Mouse (Mus musculus) E14TG2a.4 (cell line): Measurements from ENCODE around the gene Olfr427.
A peak's percentile ranks its signal among the peaks of the same experiment; 100 is the strongest.

Experiments
- H3K27me3 ChIP-seq: 2 replicates; pipeline ENCODE4 v1.6.1; 2014; ENCODE audit warnings: low read length, control low read depth; ENCODE audit not compliant: insufficient read depth
- H3K36me3 ChIP-seq: 2 replicates; pipeline ENCODE4 v1.6.1; 2014; ENCODE audit warnings: low read length, control low read depth; ENCODE audit not compliant: insufficient read depth
- H3K4me1 ChIP-seq: replicated peaks from 2 replicates; pipeline ENCODE4 v1.6.1; 2014; ENCODE audit warnings: low read depth, low read length, control low read depth
- H3K4me3 ChIP-seq: replicated peaks from 2 replicates; pipeline ENCODE4 v1.5.1; 2014; ENCODE audit warnings: mild to moderate bottlenecking, low read length
- H3K9me3 ChIP-seq: 2 replicates; pipeline ENCODE4 v1.6.1; 2014; ENCODE audit warnings: low read length, control low read depth
- CTCF ChIP-seq: conservative IDR thresholded peaks from 2 replicates; pipeline ENCODE4 v1.5.1; 2014; ENCODE audit warnings: low read length
- NANOG ChIP-seq: IDR thresholded peaks from 2 replicates; pipeline ENCODE4 v1.6.1; 2014; ENCODE audit warnings: borderline replicate concordance, low read length, mixed read lengths
- POU5F1 ChIP-seq: IDR thresholded peaks from 2 replicates; pipeline ENCODE4 v1.6.1; 2014; ENCODE audit warnings: low read length, borderline replicate concordance

Olfr427 gene

GRCm38 (mm10) chr1:174084031-174084430, 12.7 kb upstream of the Olfr427 start, which contains the start of gene Olfr429:
TSS of gene Olfr429 (plus strand) at chr1:174084331.
- TF ChIP-seq POU5F1 (no peak), CTCF (no peak), NANOG (no peak)
- no peak within 1 kb of the TSS for H3K4me3 ChIP-seq
- no peaks in the 10 kb centered on the region for H3K27me3 ChIP-seq
- H3K4me1 ChIP-seq: no peaks in the 10 kb centered on the region
- H3K9me3 ChIP-seq: peaks cover 2% of the 10 kb centered on the region; the same call in 1 of the 2 replicates
- H3K36me3 ChIP-seq: no peaks in the 10 kb centered on the region

DNA sequence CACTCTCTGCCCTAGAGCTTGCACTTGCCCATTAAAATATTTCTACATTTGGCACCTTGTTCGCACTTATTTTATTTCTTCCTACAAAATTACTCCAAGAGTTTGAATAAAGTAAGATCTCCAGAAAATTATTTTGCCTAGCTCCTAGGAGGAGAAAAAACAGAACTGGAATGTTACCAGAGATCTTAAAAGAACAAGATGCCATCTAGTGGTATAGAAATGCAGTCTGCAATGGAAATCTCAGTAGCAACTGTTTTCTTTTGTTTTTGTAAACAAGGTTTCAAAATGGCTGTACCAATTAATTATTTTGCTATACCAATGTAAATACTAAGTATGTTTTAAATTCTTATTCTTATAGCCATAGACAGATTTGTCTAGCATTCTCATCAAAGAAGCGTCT, 7.0 kb downstream of the Olfr427 start:
- H3K27me3 ChIP-seq: no peaks in the 10 kb centered on the region
- TF ChIP-seq CTCF: peak; percentile 21; the same call in 1 of the 2 replicates
- no peak for TF ChIP-seq NANOG
- no peak for TF ChIP-seq POU5F1
- no peaks in the 10 kb centered on the region for H3K4me1 ChIP-seq
- H3K4me3 ChIP-seq: no peak overlapping the region
- H3K36me3 ChIP-seq: no peaks in the 10 kb centered on the region
- H3K9me3 ChIP-seq: no peaks in the 10 kb centered on the region

DNA sequence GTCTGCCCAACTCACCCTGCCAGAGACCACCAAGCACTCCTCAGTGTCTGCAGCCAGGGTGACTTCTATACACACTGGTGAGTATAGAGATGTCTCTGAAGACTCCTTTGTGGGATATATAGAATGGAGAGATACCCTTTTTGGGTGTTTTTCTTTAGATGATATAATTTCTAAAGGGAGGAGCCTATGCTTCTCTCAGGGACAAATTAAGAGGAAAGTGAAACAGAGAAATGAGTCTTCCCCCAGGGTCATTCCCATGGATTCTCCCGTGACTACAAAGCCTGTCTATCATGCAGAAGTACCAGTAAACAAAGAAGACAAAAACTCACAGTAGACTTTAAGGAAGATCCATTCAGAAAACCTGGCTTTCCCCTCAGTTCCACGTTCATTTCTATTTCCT, 24.4 kb downstream of the Olfr427 start, which contains the start of gene Olfr231:
TSS of gene Olfr231 (minus strand) at position 101 of the 400 bp plus-strand sequence.
- TF ChIP-seq POU5F1 (no peak), NANOG (no peak), CTCF (no peak)
- Histone ChIP-seq H3K4me3 (no peak within 1 kb of the TSS), H3K9me3 (no peaks in the 10 kb centered on the region), H3K27me3 (no peaks in the 10 kb centered on the region), H3K36me3 (no peaks in the 10 kb centered on the region), H3K4me1 (no peaks in the 10 kb centered on the region)

GRCm38 (mm10) chr1:174131217-174131616, 34.5 kb downstream of the Olfr427 start, which contains the start of gene Olfr424:
TSS of gene Olfr424 (plus strand) at chr1:174131517.
- TF ChIP-seq POU5F1: no peak
- H3K4me1 ChIP-seq: no peaks in the 10 kb centered on the region
- H3K9me3 ChIP-seq: no peaks in the 10 kb centered on the region
- no peak within 1 kb of the TSS for H3K4me3 ChIP-seq
- H3K27me3 ChIP-seq: no peaks in the 10 kb centered on the region
- no peaks in the 10 kb centered on the region for H3K36me3 ChIP-seq

DNA sequence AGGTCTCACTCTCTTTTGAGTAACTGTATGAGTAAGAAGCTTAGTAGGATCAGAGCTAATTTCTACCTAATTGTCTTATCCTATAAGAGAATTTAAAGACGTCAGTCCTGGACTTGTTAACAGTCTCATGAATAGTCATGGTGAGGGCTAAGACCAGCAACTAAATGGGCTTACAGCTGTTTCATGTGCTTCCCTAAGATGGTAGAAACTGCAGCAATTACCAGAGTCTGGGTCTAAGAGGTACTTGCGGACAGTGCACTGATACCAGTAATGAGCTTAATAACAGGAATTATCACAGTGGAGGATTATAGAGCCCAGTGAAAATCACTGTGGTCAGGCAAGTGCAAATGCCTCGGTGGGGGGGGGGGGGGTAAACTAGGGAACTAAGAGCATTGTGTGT, 35.3 kb downstream of the Olfr427 start:
- Histone ChIP-seq H3K9me3 (no peaks in the 10 kb centered on the region), H3K4me1 (no peaks in the 10 kb centered on the region), H3K27me3 (no peaks in the 10 kb centered on the region), H3K36me3 (no peaks in the 10 kb centered on the region), H3K4me3 (no peak overlapping the region)
- no peak for TF ChIP-seq POU5F1
- TF ChIP-seq CTCF: no peak
- TF ChIP-seq NANOG: no peak

- Histone ChIP-seq H3K27me3 (no peaks in the 10 kb centered on the region), H3K9me3 (no peaks in the 10 kb centered on the region), H3K36me3 (no peaks in the 10 kb centered on the region), H3K4me3 (no peak overlapping the region), H3K4me1 (no peaks in the 10 kb centered on the region)
- TF ChIP-seq CTCF (no peak), POU5F1 (no peak), NANOG (no peak)
Observed at GRCm38 (mm10) chr1:174141384-174141783, 44.7 kb downstream of the Olfr427 start.

DNA sequence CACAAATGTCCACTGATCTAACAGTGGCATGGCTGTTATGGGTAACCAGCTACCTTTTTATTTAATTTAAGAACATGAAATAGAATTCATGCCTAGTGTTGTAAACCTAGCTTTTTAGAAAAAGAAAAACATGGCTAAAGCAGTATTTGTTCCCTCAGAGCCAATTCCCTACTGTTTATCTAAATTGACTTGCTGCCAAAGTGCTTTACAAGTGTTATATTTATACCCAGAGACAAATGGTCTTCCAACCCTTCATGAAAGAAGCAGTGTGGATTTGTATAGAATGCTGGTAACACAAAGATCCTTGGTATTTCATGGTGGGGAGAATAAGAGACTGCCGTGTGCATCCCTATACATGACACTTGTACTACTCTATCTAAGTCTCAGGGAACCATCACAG, 50.0 kb downstream of the Olfr427 start:
- Histone ChIP-seq H3K36me3 (no peaks in the 10 kb centered on the region), H3K27me3 (no peaks in the 10 kb centered on the region), H3K4me3 (no peak overlapping the region), H3K4me1 (no peaks in the 10 kb centered on the region), H3K9me3 (no peaks in the 10 kb centered on the region)
- no peak for TF ChIP-seq POU5F1
- TF ChIP-seq NANOG: no peak
- TF ChIP-seq CTCF: no peak

DNA sequence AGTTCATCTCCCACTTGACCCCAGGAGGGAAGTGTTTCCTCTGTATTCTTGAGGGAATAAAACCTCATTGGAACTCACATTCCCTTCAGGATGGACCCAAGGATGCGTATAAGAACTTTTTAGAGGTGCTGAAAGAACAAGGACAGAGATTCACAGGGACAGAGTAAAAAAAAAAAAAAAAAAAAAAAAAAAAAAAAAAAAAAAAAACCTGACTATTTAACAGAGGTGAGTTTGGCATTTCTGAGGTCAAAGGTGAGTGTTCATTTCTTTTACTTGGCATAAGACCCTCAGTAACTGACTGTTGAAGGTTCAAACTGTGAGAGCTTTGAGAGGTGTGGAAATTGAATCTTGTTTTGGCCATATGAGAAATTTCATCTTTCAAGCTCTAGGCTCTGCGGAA, 52.6 kb downstream of the Olfr427 start:
- no peaks in the 10 kb centered on the region for H3K27me3 ChIP-seq
- H3K36me3 ChIP-seq: no peaks in the 10 kb centered on the region
- TF ChIP-seq NANOG (no peak), POU5F1 (no peak), CTCF (no peak)
- no peaks in the 10 kb centered on the region for H3K9me3 ChIP-seq
- H3K4me3 ChIP-seq: no peak overlapping the region
- no peaks in the 10 kb centered on the region for H3K4me1 ChIP-seq
